Mouse (Mus musculus) embryonic facial prominence, embryonic 15.5 days (tissue): Measurements from ENCODE around the gene Trp53rka. TPM values are rescaled to one million over a fixed set of nuclear protein-coding genes. Genes with fewer than 3 reads are reported as not detected.
A peak's percentile ranks its signal among the peaks of the same experiment; 100 is the strongest.

ENCODE experiments used
- ATAC-seq: fragments of 200-750 bp; cut with Nextera tagmentation; 2 replicates; pipeline ENCODE4 v1.8.0; 2017; ENCODE audit warnings: low read depth, moderate TSS enrichment; ENCODE audit not compliant: insufficient number of reproducible peaks, low FRiP score, low TSS enrichment
- H3K27ac ChIP-seq: fragments of 300-500 bp; sonication (generic); replicated peaks from 2 replicates; pipeline ENCODE4 v1.5.1; 2015; ENCODE audit warnings: mild to moderate bottlenecking, inconsistent platforms
- H3K27me3 ChIP-seq: fragments of 300-500 bp; sonication (generic); 2 replicates; pipeline ENCODE4 v1.6.1; 2015; ENCODE audit warnings: inconsistent platforms
- H3K36me3 ChIP-seq: fragments of 300-500 bp; sonication (generic); 2 replicates; pipeline ENCODE4 v1.6.1; 2015; ENCODE audit warnings: mild to moderate bottlenecking, inconsistent platforms
- H3K4me1 ChIP-seq: fragments of 300-500 bp; sonication (generic); 2 replicates; pipeline ENCODE4 v1.6.1; 2015; ENCODE audit warnings: inconsistent platforms
- H3K4me2 ChIP-seq: fragments of 300-500 bp; sonication (generic); replicated peaks from 2 replicates; pipeline ENCODE4 v1.6.1; 2015; ENCODE audit warnings: mild to moderate bottlenecking, inconsistent platforms
- H3K4me3 ChIP-seq: fragments of 300-500 bp; sonication (generic); replicated peaks from 2 replicates; pipeline ENCODE4 v1.5.1; 2015; ENCODE audit warnings: mild to moderate bottlenecking, inconsistent platforms
- H3K9ac ChIP-seq: fragments of 300-500 bp; sonication (generic); 2 replicates; pipeline ENCODE4 v1.6.1; 2015; ENCODE audit warnings: inconsistent platforms
- H3K9me3 ChIP-seq: fragments of 300-500 bp; sonication (generic); replicated peaks from 2 replicates; pipeline ENCODE4 v1.6.1; 2016; ENCODE audit warnings: inconsistent platforms
- WGBS: fragments of 180-500 bp; shearing (Covaris S2); methylation state at CpG from one replicate; pipeline ENCODE4 v1.1.7; 2015; 5-methylcytosine and 5-hydroxymethylcytosine counted together
- polyA plus RNA-seq: library from polyadenylated mRNA; unstranded; fragments of >200 nt; fragmentation: Nextera tagmentation; extraction: Ambion mirVana; gene quantifications from 2 replicates; pipeline ENCODE4 v1.2.1, GENCODE M21; 2015

The Trp53rka gene
- polyA plus RNA-seq, 1 experiment from 2014 or later, result 41.8 TPM

GRCm38 (mm10) chr2:165510466-165510865 lies 17.3 kb upstream of the Trp53rka start:
- H3K4me3 ChIP-seq, result no peak overlapping the region
- 20% methylated on average over 5 of the region's 5 CpGs for WGBS
- peaks cover 8% of the 10 kb centered on the region; the same call in 1 of the 2 replicates for H3K36me3 ChIP-seq
- H3K4me2 ChIP-seq, result no peak overlapping the region
- H3K4me1 ChIP-seq, result peaks cover 25% of the 10 kb centered on the region
- no peak overlapping the region for H3K27ac ChIP-seq
- no peaks in the 10 kb centered on the region for H3K27me3 ChIP-seq
- ATAC-seq, result no peak; the same call in 1 of the 2 replicates
- no peak overlapping the region for H3K9ac ChIP-seq
- H3K9me3 ChIP-seq, result no peaks in the 10 kb centered on the region

- no peak overlapping the region for H3K4me2 ChIP-seq
- H3K36me3 ChIP-seq, result peaks cover 4% of the 10 kb centered on the region; the same call in 1 of the 2 replicates
- no peaks in the 10 kb centered on the region for H3K9me3 ChIP-seq
- H3K4me3 ChIP-seq, result no peak overlapping the region
- no peaks in the 10 kb centered on the region for H3K27me3 ChIP-seq
- no peak overlapping the region for H3K9ac ChIP-seq
- ATAC-seq, result no peak
- peaks cover 32% of the 10 kb centered on the region for H3K4me1 ChIP-seq
- H3K27ac ChIP-seq, result no peak overlapping the region
- 58% methylated on average over 9 of the region's 9 CpGs for WGBS
Measured at GRCm38 (mm10) chr2:165509686-165510085, 16.6 kb upstream of the Trp53rka start.

- WGBS, result 2% methylated on average over 31 of the region's 32 CpGs
- Histone ChIP-seq H3K4me2 (peak within 1 kb of the TSS; percentile 63), H3K9me3 (no peaks in the 10 kb centered on the region), H3K27me3 (no peaks in the 10 kb centered on the region), H3K9ac (peak within 1 kb of the TSS; percentile 53), H3K4me1 (peaks cover 33% of the 10 kb centered on the region), H3K27ac (peak within 1 kb of the TSS; percentile 79), H3K36me3 (no peaks in the 10 kb centered on the region), H3K4me3 (peak within 1 kb of the TSS; percentile 53)
- ATAC-seq, result peak; percentile 85
Measured at GRCm38 (mm10) chr2:165503259-165504203, 10.4 kb upstream of the Trp53rka start, which contains the start of gene Slc2a10. Gene Slc2a10, plus strand, starts transcription at chr2:165503787.

GRCm38 (mm10) chr2:165498816-165499215 lies 5.7 kb upstream of the Trp53rka start:
- Histone ChIP-seq H3K9ac (no peak overlapping the region), H3K9me3 (no peaks in the 10 kb centered on the region), H3K36me3 (no peaks in the 10 kb centered on the region), H3K27ac (no peak overlapping the region; the same call in 1 of the 2 replicates), H3K4me2 (no peak overlapping the region), H3K27me3 (no peaks in the 10 kb centered on the region), H3K4me1 (peaks cover 21% of the 10 kb centered on the region), H3K4me3 (no peak overlapping the region)
- WGBS, result 34% methylated on average over 6 of the region's 6 CpGs
- ATAC-seq, result no peak

- no peaks in the 10 kb centered on the region for H3K9me3 ChIP-seq
- H3K4me1 ChIP-seq, result peaks cover 16% of the 10 kb centered on the region
- no peak overlapping the region for H3K4me2 ChIP-seq
- ATAC-seq, result no peak
- H3K4me3 ChIP-seq, result no peak overlapping the region
- no peaks in the 10 kb centered on the region for H3K36me3 ChIP-seq
- no peaks in the 10 kb centered on the region for H3K27me3 ChIP-seq
- WGBS, result 58% methylated on average over 2 of the region's 2 CpGs
- no peak overlapping the region for H3K9ac ChIP-seq
- no peak overlapping the region for H3K27ac ChIP-seq
Measured at GRCm38 (mm10) chr2:165497706-165498275, 4.7 kb upstream of the Trp53rka start.

- ATAC-seq, result no peak
- no peaks in the 10 kb centered on the region for H3K9me3 ChIP-seq
- no peaks in the 10 kb centered on the region for H3K27me3 ChIP-seq
- peaks cover 20% of the 10 kb centered on the region for H3K4me1 ChIP-seq
- H3K27ac ChIP-seq, result no peak overlapping the region
- no peak overlapping the region for H3K9ac ChIP-seq
- no peaks in the 10 kb centered on the region for H3K36me3 ChIP-seq
- H3K4me2 ChIP-seq, result no peak overlapping the region
- H3K4me3 ChIP-seq, result no peak overlapping the region
Measured at GRCm38 (mm10) chr2:165496251-165496650, 3.1 kb upstream of the Trp53rka start.

- 60% methylated on average over 2 of the region's 2 CpGs for WGBS
- no peaks in the 10 kb centered on the region for H3K9me3 ChIP-seq
- ATAC-seq, result no peak
- H3K9ac ChIP-seq, result no peak overlapping the region
- H3K27ac ChIP-seq, result no peak overlapping the region
- no peaks in the 10 kb centered on the region for H3K27me3 ChIP-seq
- no peak overlapping the region for H3K4me2 ChIP-seq
- peaks cover 14% of the 10 kb centered on the region for H3K36me3 ChIP-seq
- H3K4me3 ChIP-seq, result no peak overlapping the region
- peaks cover 20% of the 10 kb centered on the region for H3K4me1 ChIP-seq
Measured at GRCm38 (mm10) chr2:165494495-165494894, 1.4 kb upstream of the Trp53rka start.

GRCm38 (mm10) chr2:165493587-165494210 lies 575 bp upstream of the Trp53rka start:
- WGBS, result 20% methylated on average over 17 of the region's 17 CpGs
- no peaks in the 10 kb centered on the region for H3K27me3 ChIP-seq
- ATAC-seq, result no peak
- no peak overlapping the region; the same call in 1 of the 2 replicates for H3K27ac ChIP-seq
- peaks cover 15% of the 10 kb centered on the region for H3K4me1 ChIP-seq
- peak overlapping the region; percentile 74 for H3K9ac ChIP-seq
- peak overlapping the region; percentile 80 for H3K4me2 ChIP-seq
- peak overlapping the region; percentile 73 for H3K4me3 ChIP-seq
- peaks cover 22% of the 10 kb centered on the region for H3K36me3 ChIP-seq
- no peaks in the 10 kb centered on the region for H3K9me3 ChIP-seq

GRCm38 (mm10) chr2:165486881-165487535 lies 6.1 kb downstream of the Trp53rka start:
- 28% methylated on average over 8 of the region's 8 CpGs for WGBS
- Histone ChIP-seq H3K9ac (no peak overlapping the region), H3K4me2 (no peak overlapping the region), H3K9me3 (no peaks in the 10 kb centered on the region), H3K4me3 (no peak overlapping the region), H3K27me3 (no peaks in the 10 kb centered on the region), H3K36me3 (peaks cover 29% of the 10 kb centered on the region), H3K4me1 (peaks cover 14% of the 10 kb centered on the region), H3K27ac (no peak overlapping the region)
- no peak for ATAC-seq

GRCm38 (mm10) chr2:165486401-165486800 lies 6.7 kb downstream of the Trp53rka start:
- H3K9me3 ChIP-seq, result no peaks in the 10 kb centered on the region
- ATAC-seq, result no peak
- 70% methylated on average over 5 of the region's 5 CpGs for WGBS
- H3K4me3 ChIP-seq, result no peak overlapping the region
- H3K27ac ChIP-seq, result no peak overlapping the region
- no peak overlapping the region for H3K4me2 ChIP-seq
- H3K36me3 ChIP-seq, result peaks cover 29% of the 10 kb centered on the region
- H3K27me3 ChIP-seq, result no peaks in the 10 kb centered on the region
- peaks cover 12% of the 10 kb centered on the region for H3K4me1 ChIP-seq
- no peak overlapping the region for H3K9ac ChIP-seq

- Histone ChIP-seq H3K9me3 (no peaks in the 10 kb centered on the region), H3K27ac (no peak overlapping the region), H3K27me3 (no peaks in the 10 kb centered on the region), H3K4me3 (no peak overlapping the region), H3K4me2 (no peak overlapping the region), H3K4me1 (peaks cover 12% of the 10 kb centered on the region), H3K9ac (no peak overlapping the region), H3K36me3 (peaks cover 29% of the 10 kb centered on the region)
- 40% methylated on average over 3 of the region's 3 CpGs for WGBS
- no peak for ATAC-seq
Measured at GRCm38 (mm10) chr2:165485826-165486225, 7.3 kb downstream of the Trp53rka start.
